Mouse (Mus musculus) spleen, adult 2 months (tissue): ENCODE results near the gene A530084C06Rik.

ENCODE experiments used
- CTCF ChIP-seq: fragments of 200-500 bp; IDR thresholded peaks from 2 replicates; pipeline ENCODE4 v1.5.1; 2011; ENCODE audit warnings: mild to moderate bottlenecking, inconsistent platforms; ENCODE audit not compliant: insufficient read depth, insufficient read length, insufficient replicate concordance; ENCODE audit errors: extremely low read depth
- POLR2A ChIP-seq: fragments of 200-500 bp; IDR thresholded peaks from 2 replicates; pipeline ENCODE4 v1.6.1; 2011; ENCODE audit warnings: low read depth, low read length, inconsistent platforms

DNA sequence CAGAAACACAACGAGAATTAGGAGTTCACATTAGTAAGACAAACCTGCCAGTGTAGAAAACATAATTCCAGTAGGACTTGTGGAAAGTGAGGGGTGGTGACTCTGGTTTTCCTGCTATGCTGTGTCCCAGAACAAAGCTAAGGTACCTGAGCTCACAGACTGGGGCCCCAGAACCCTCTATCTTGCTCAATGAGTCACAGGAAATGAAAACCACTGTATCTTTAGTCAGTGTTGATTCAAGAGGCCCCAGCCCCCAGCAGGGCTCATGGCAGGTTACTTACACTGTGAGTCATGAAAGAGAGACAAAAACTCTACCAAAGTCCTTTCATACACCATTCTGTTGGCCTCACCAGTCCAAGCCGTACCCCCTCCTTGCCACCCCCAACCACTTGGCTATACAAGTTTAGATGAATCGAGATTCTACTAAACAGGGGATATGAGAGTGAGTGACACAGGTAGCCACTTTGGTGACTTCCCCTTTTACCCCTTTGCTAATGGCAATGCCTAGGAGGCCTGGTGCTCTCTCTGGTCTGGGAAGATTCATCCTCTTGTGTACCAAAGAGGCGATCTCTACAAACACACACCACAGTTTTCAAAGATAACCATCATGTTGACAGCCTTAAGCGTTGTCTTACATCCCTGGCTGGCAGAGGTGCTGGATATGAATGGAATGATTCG, 8.6 kb upstream of the A530084C06Rik start:
- TF ChIP-seq CTCF: no peak
- TF ChIP-seq POLR2A: no peak
